Mouse (Mus musculus) thymus, postnatal 14 days (tissue): ENCODE results near the gene Itgb1bp1.

Experiments used
- DNase-seq: peaks from one replicate; pipeline ENCODE4 v3.0.0; 2021

The Itgb1bp1 gene

GRCm38 (mm10) chr12:21286243-21286622 is at the start of gene Itgb1bp1:
Gene Itgb1bp1, minus strand, starts transcription at chr12:21286284.
- DNase-seq: peak; percentile 99

- no peak for DNase-seq
Measured at GRCm38 (mm10) chr12:21335869-21336268, 49.8 kb upstream of the Itgb1bp1 start.

- DNase-seq: no peak
Measured at GRCm38 (mm10) chr12:21333766-21334165, 47.7 kb upstream of the Itgb1bp1 start.

GRCm38 (mm10) chr12:21333021-21333420 is 46.9 kb upstream of the Itgb1bp1 start:
- DNase-seq: no peak

- no peak for DNase-seq
Measured at GRCm38 (mm10) chr12:21331711-21332110, 45.6 kb upstream of the Itgb1bp1 start.

GRCm38 (mm10) chr12:21330961-21331576 is 45.0 kb upstream of the Itgb1bp1 start:
- DNase-seq: no peak

GRCm38 (mm10) chr12:21329661-21330400 is 43.7 kb upstream of the Itgb1bp1 start:
- no peak for DNase-seq

- no peak for DNase-seq
Measured at GRCm38 (mm10) chr12:21326325-21326724, 40.2 kb upstream of the Itgb1bp1 start.

- no peak for DNase-seq
Measured at GRCm38 (mm10) chr12:21325266-21325665, 39.2 kb upstream of the Itgb1bp1 start.

- no peak for DNase-seq
Measured at GRCm38 (mm10) chr12:21324101-21324500, 38.0 kb upstream of the Itgb1bp1 start.

GRCm38 (mm10) chr12:21322856-21323255 is 36.8 kb upstream of the Itgb1bp1 start:
- DNase-seq: no peak

- no peak for DNase-seq
Measured at GRCm38 (mm10) chr12:21322296-21322695, 36.2 kb upstream of the Itgb1bp1 start.

GRCm38 (mm10) chr12:21321170-21321569 is 35.1 kb upstream of the Itgb1bp1 start:
- no peak for DNase-seq

GRCm38 (mm10) chr12:21320317-21320716 is 34.2 kb upstream of the Itgb1bp1 start:
- no peak for DNase-seq

GRCm38 (mm10) chr12:21318143-21318895 is 32.2 kb upstream of the Itgb1bp1 start:
- DNase-seq: peak; percentile 85

GRCm38 (mm10) chr12:21316869-21317265 is 30.8 kb upstream of the Itgb1bp1 start:
- no peak for DNase-seq

GRCm38 (mm10) chr12:21315923-21316868 is 30.1 kb upstream of the Itgb1bp1 start, which contains the start of gene Iah1:
Gene Iah1, plus strand, starts transcription at chr12:21316389.
- peak; percentile 94 for DNase-seq

- no peak for DNase-seq
Measured at GRCm38 (mm10) chr12:21312201-21312600, 26.1 kb upstream of the Itgb1bp1 start.

- DNase-seq: no peak
Measured at GRCm38 (mm10) chr12:21306721-21307120, 20.6 kb upstream of the Itgb1bp1 start.

GRCm38 (mm10) chr12:21305741-21306140 is 19.7 kb upstream of the Itgb1bp1 start:
- DNase-seq: no peak

- no peak for DNase-seq
Measured at GRCm38 (mm10) chr12:21302361-21302783, 16.3 kb upstream of the Itgb1bp1 start.

- DNase-seq: no peak
Measured at GRCm38 (mm10) chr12:21301932-21302331, 15.8 kb upstream of the Itgb1bp1 start.
